Mouse (Mus musculus): ENCODE measurements at regions not wholly inside any gene's neighbourhood (a gene's known extent, or its start where the extent isn't known, plus 50 kb on each side); places are given as distances from the start of the nearest gene placed in this dataset.

GRCm38 (mm10) chr7:138514171-138514570 is 116.6 kb upstream of the Tcerg1l start:
- no peak for TF ChIP-seq POLR2A (IDR thresholded peaks at IDR 0.05; ENCODE audit: control insufficient read depth, low read depth, low read length)
- no peak for TF ChIP-seq CTCF (IDR thresholded peaks at IDR 0.05; ENCODE audit: control insufficient read depth, insufficient read depth, insufficient replicate concordance, low read depth, low read length)
